Mouse (Mus musculus): Measurements from ENCODE around the gene Slc38a10. TPM values are rescaled to one million over a fixed set of nuclear protein-coding genes. Genes with fewer than 3 reads are reported as not detected.
A peak's percentile ranks its signal among the peaks of the same experiment; 100 is the strongest.

Slc38a10 gene
- total and polyA plus RNA-seq, 2 experiments from 2014 or later, result 97.0 to 147 TPM

DNA sequence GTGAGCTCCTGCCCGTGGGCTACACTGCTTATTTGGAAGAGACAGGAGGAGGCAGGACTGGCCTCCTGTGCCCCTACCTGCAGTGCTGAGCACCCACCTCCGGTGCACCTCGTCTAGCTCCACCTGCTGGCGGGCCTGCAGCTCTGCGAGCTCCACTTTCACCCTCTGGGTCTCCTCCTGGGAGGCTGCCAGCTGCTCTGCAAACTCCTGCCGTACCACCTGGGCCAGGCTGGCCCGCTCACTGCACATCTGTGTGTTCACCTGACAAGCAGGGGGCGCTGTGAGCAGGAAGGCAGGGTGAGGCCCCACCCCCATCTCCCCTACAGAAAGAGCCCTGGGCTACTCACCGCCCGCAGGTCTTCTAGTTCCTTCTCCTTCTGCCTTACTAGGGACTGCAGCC is 85.9 kb downstream of the Slc38a10 start:
- Histone ChIP-seq H3K27ac (ENCODE audit: low read depth, low read length) (no peak overlapping the region), H3K9ac (no peak overlapping the region), H3K4me1 (ENCODE audit: insufficient read depth) (no peaks in the 10 kb centered on the region), H3K27me3 (ENCODE audit: insufficient read depth, low read length) (no peaks in the 10 kb centered on the region), H3K4me2 (ENCODE audit: low read depth) (no peak overlapping the region), H3K4me3 (ENCODE audit: low read depth, low read length) (no peak overlapping the region), H3K36me3 (ENCODE audit: insufficient read depth) (peaks cover 61% of the 10 kb centered on the region), H3K9me3 (ENCODE audit: low read length) (no peaks in the 10 kb centered on the region)
- 25% methylated on average over 10 of the region's 10 CpGs for WGBS
- peak; percentile 81 for TF ChIP-seq CTCF (IDR thresholded peaks at IDR 0.05; ENCODE audit: low read depth)
- ATAC-seq (peak; percentile 44; the same call in 1 of the 2 replicates), DNase-seq (peak; percentile 70)

GRCm38 (mm10) chr11:120064668-120065040 is 86.5 kb downstream of the Slc38a10 start:
- WGBS, result 95% methylated on average over 11 of the region's 11 CpGs
- Histone ChIP-seq H3K27ac (ENCODE audit: low read depth, low read length) (no peak overlapping the region), H3K9ac (no peak overlapping the region), H3K4me1 (ENCODE audit: insufficient read depth) (no peaks in the 10 kb centered on the region), H3K4me3 (ENCODE audit: low read depth, low read length) (no peak overlapping the region), H3K36me3 (ENCODE audit: insufficient read depth) (peaks cover 56% of the 10 kb centered on the region), H3K27me3 (ENCODE audit: insufficient read depth, low read length) (no peaks in the 10 kb centered on the region), H3K4me2 (ENCODE audit: low read depth) (no peak overlapping the region), H3K9me3 (ENCODE audit: low read length) (no peaks in the 10 kb centered on the region)
- ATAC-seq (no peak), DNase-seq (no peak)
- TF ChIP-seq CTCF (IDR thresholded peaks at IDR 0.05; ENCODE audit: low read depth), result no peak

DNA sequence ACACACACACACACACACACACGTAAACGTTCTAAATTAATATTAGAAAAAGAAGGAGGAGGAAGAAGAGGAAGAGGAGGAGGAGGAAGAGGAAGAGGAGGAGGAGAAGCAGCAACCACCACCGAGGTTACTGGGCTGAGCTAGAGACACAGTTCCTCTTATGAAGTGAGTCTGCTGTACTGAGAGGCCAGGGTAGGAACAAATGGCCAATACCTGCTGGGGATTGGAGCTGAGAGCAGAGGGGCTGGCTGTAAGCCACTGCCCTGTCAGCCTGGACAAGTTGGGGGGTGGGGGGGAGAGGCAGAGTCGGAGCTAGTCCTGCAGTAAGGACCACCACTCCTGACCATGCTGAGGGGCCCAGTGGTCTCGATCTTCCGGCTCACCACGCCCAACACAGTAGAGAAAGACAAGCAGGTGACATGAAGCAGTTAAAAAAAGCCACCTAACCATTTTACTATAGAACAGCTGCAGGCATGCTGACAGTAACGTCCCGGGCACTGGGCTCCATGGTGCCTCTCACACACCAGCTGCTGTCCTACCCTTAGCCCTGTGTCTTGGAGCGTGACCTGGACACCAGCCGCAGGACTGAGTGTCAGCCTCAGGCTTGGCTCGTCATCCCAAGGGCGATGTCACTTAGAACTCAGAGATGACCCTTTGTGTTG is 87.0 kb downstream of the Slc38a10 start:
- no peak overlapping the region for H3K4me2 ChIP-seq (ENCODE audit: low read depth)
- no peak overlapping the region for H3K4me3 ChIP-seq (ENCODE audit: low read depth, low read length)
- H3K36me3 ChIP-seq (ENCODE audit: insufficient read depth), result peaks cover 52% of the 10 kb centered on the region
- ATAC-seq (no peak), DNase-seq (no peak)
- no peaks in the 10 kb centered on the region for H3K4me1 ChIP-seq (ENCODE audit: insufficient read depth)
- H3K9me3 ChIP-seq (ENCODE audit: low read length), result no peaks in the 10 kb centered on the region
- TF ChIP-seq CTCF (IDR thresholded peaks at IDR 0.05; ENCODE audit: low read depth), result no peak
- H3K27me3 ChIP-seq (ENCODE audit: insufficient read depth, low read length), result no peaks in the 10 kb centered on the region
- 93% methylated on average over 13 of the region's 13 CpGs for WGBS
- no peak overlapping the region for H3K9ac ChIP-seq
- H3K27ac ChIP-seq (ENCODE audit: low read depth, low read length), result no peak overlapping the region

- no peak overlapping the region for H3K4me3 ChIP-seq (ENCODE audit: low read depth, low read length)
- peaks cover 47% of the 10 kb centered on the region for H3K36me3 ChIP-seq (ENCODE audit: insufficient read depth)
- H3K4me2 ChIP-seq (ENCODE audit: low read depth), result no peak overlapping the region
- H3K4me1 ChIP-seq (ENCODE audit: insufficient read depth), result no peaks in the 10 kb centered on the region
- ATAC-seq, result no peak
- H3K27me3 ChIP-seq (ENCODE audit: insufficient read depth, low read length), result no peaks in the 10 kb centered on the region
- H3K9me3 ChIP-seq (ENCODE audit: low read length), result no peaks in the 10 kb centered on the region
- no peak overlapping the region for H3K27ac ChIP-seq (ENCODE audit: low read depth, low read length)
- no peak for TF ChIP-seq CTCF (IDR thresholded peaks at IDR 0.05; ENCODE audit: low read depth)
- 87% methylated on average over 5 of the region's 5 CpGs for WGBS
- no peak overlapping the region for H3K9ac ChIP-seq
- no peak for DNase-seq
Observed at GRCm38 (mm10) chr11:120063326-120063725, 87.8 kb downstream of the Slc38a10 start.

DNA sequence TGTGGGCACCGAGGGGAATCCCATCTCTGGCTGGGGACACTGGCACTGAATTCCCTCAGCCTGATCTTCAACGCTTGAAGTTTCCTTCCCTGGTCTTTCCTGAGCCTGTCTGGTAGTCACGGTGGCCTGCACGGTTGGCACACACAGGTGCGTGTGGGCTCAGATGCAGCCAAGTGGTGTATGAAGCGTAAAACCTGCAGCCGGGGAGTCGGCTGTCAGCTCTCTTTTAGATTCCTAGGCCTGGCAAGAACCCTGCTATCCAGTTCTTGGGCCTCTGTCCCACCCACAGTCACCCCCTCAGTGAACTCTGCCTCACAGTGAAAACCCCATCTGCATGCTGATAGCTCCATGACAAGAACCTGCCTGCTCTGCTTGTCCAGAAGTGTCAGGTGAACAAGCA is 90.5 kb downstream of the Slc38a10 start:
- WGBS, result 83% methylated on average over 8 of the region's 8 CpGs
- Histone ChIP-seq H3K27ac (ENCODE audit: low read depth, low read length) (no peak overlapping the region), H3K4me1 (ENCODE audit: insufficient read depth) (no peaks in the 10 kb centered on the region), H3K4me3 (ENCODE audit: low read depth, low read length) (no peak overlapping the region), H3K36me3 (ENCODE audit: insufficient read depth) (peaks cover 22% of the 10 kb centered on the region), H3K9ac (no peak overlapping the region), H3K27me3 (ENCODE audit: insufficient read depth, low read length) (no peaks in the 10 kb centered on the region), H3K9me3 (ENCODE audit: low read length) (no peaks in the 10 kb centered on the region), H3K4me2 (ENCODE audit: low read depth) (no peak overlapping the region)
- no peak for TF ChIP-seq CTCF (IDR thresholded peaks at IDR 0.05; ENCODE audit: low read depth)
- DNase-seq (no peak), ATAC-seq (no peak)

GRCm38 (mm10) chr11:120055953-120056732 is 95.0 kb downstream of the Slc38a10 start:
- Histone ChIP-seq H3K4me3 (ENCODE audit: low read depth, low read length) (no peak overlapping the region), H3K27me3 (ENCODE audit: insufficient read depth, low read length) (no peaks in the 10 kb centered on the region), H3K4me2 (ENCODE audit: low read depth) (no peak overlapping the region), H3K27ac (ENCODE audit: low read depth, low read length) (no peak overlapping the region), H3K36me3 (ENCODE audit: insufficient read depth) (no peaks in the 10 kb centered on the region), H3K9ac (no peak overlapping the region), H3K4me1 (ENCODE audit: insufficient read depth) (no peaks in the 10 kb centered on the region), H3K9me3 (ENCODE audit: low read length) (no peaks in the 10 kb centered on the region)
- no peak for TF ChIP-seq CTCF (IDR thresholded peaks at IDR 0.05; ENCODE audit: low read depth)
- ATAC-seq (no peak), DNase-seq (no peak)
- WGBS, result 85% methylated on average over 12 of the region's 12 CpGs

Small RNA genes within 50 kb of the gene (microRNA-seq; reads per million reads assigned to microRNA genes)
- gene Gm25948, result 0 reads per million in 2 experiments

Other genes with a start within 250 kb of the Slc38a10 start
- gene Chmp6, start 237.9 kb downstream of the Slc38a10 start, total RNA-seq (2014; rRNA removed), result 91.1 and 91.9 TPM in 2 replicates
- gene Chmp6, start 237.9 kb downstream of the Slc38a10 start, polyA plus RNA-seq (2015; fragmentation: Nextera tagmentation; extraction: Ambion mirVana), result 102 and 105 TPM in 2 replicates
- gene Baiap2, start 208.6 kb downstream of the Slc38a10 start, total RNA-seq (2014; rRNA removed), result 42.3 and 52.0 TPM in 2 replicates
- gene Baiap2, start 208.6 kb downstream of the Slc38a10 start, polyA plus RNA-seq (2015; fragmentation: Nextera tagmentation; extraction: Ambion mirVana), result 31.1 and 36.6 TPM in 2 replicates
- gene Aatk, start 104.2 kb downstream of the Slc38a10 start, total RNA-seq (2014; rRNA removed), result 104 and 110 TPM in 2 replicates
- 27.3 and 31.7 TPM in 2 replicates for gene Aatk, start 104.2 kb downstream of the Slc38a10 start, polyA plus RNA-seq (2015; fragmentation: Nextera tagmentation; extraction: Ambion mirVana)
- gene Cep131, start 64.5 kb downstream of the Slc38a10 start, total RNA-seq (2014; rRNA removed), result 18.3 and 21.4 TPM in 2 replicates
- 21.0 and 22.0 TPM in 2 replicates for gene Cep131, start 64.5 kb downstream of the Slc38a10 start, polyA plus RNA-seq (2015; fragmentation: Nextera tagmentation; extraction: Ambion mirVana)
- gene Tepsin, start 52.6 kb downstream of the Slc38a10 start, total RNA-seq (2014; rRNA removed), result 19.0 and 25.8 TPM in 2 replicates
- gene Tepsin, start 52.6 kb downstream of the Slc38a10 start, polyA plus RNA-seq (2015; fragmentation: Nextera tagmentation; extraction: Ambion mirVana), result 12.7 and 14.8 TPM in 2 replicates
- gene Ndufaf8, start 52.4 kb downstream of the Slc38a10 start, total RNA-seq (2014; rRNA removed), result 16.7 and 32.2 TPM in 2 replicates
- gene Ndufaf8, start 52.4 kb downstream of the Slc38a10 start, polyA plus RNA-seq (2015; fragmentation: Nextera tagmentation; extraction: Ambion mirVana), result 58.1 and 74.8 TPM in 2 replicates
- 19.3 and 26.5 TPM in 2 replicates for gene Bahcc1, start 81.6 kb upstream of the Slc38a10 start, total RNA-seq (2014; rRNA removed)
- gene Bahcc1, start 81.6 kb upstream of the Slc38a10 start, polyA plus RNA-seq (2015; fragmentation: Nextera tagmentation; extraction: Ambion mirVana), result 3.9 and 6.5 TPM in 2 replicates
- 2,455 and 2,516 TPM in 2 replicates for gene Actg1, start 197.2 kb upstream of the Slc38a10 start, total RNA-seq (2014; rRNA removed)
- gene Actg1, start 197.2 kb upstream of the Slc38a10 start, polyA plus RNA-seq (2015; fragmentation: Nextera tagmentation; extraction: Ambion mirVana), result 4,096 and 4,381 TPM in 2 replicates
- gene Fscn2, start 210.2 kb upstream of the Slc38a10 start, total RNA-seq (2014; rRNA removed), result 0.29 TPM in 1 of 2 replicates, not detected in the other
- 1.9 and 2.0 TPM in 2 replicates for gene Fscn2, start 210.2 kb upstream of the Slc38a10 start, polyA plus RNA-seq (2015; fragmentation: Nextera tagmentation; extraction: Ambion mirVana)
- 107 and 132 TPM in 2 replicates for gene Faap100, start 227.4 kb upstream of the Slc38a10 start, total RNA-seq (2014; rRNA removed)
- gene Faap100, start 227.4 kb upstream of the Slc38a10 start, polyA plus RNA-seq (2015; fragmentation: Nextera tagmentation; extraction: Ambion mirVana), result 73.4 and 97.8 TPM in 2 replicates